8 mouse cellular contexts compared by ENCODE assay signal in the genomic region with DNA sequence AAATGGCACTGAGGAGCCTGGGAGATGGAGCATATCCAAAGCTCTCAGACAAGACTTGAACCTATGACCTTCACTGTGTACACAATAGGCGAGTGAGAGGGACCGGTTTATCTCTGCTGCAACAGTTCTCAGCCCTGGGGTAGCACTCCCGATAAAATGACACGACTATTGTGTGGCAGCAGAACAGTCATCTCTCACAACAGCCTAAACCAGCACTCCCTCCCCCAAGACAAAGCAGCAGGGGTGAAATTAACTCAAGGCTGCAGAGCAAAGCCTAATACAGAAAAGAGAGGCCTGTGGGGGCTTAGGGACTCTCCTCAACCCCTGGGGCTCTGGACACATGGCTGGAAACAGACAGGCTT. TPM values are rescaled to one million over a fixed set of nuclear protein-coding genes. Genes with fewer than 3 reads are reported as not detected.
DNase-seq lines count a peak whose midpoint lies in the region; ATAC-seq and TF ChIP-seq lines count a peak whose summit lies in the region.

No protein-coding gene starts in this region.

- H3K27ac ChIP-seq in bone marrow, adult 2 months (ENCODE audit: control insufficient read depth, insufficient read depth, low read depth, low read length, poor library complexity), result no peak overlapping the region
- H3K27ac ChIP-seq in forebrain, embryonic 10.5 days, result peak overlapping the region; percentile 100
- H3K27ac ChIP-seq in limb, embryonic 13.5 days, result peak overlapping the region; percentile 98

- peak overlapping the region; percentile 0 for H3K4me3 ChIP-seq in bone marrow, adult 2 months (replicated peaks; ENCODE audit: control insufficient read depth, low read depth, low read length)
- peak overlapping the region; percentile 94 for H3K4me3 ChIP-seq in forebrain, embryonic 10.5 days
- H3K4me3 ChIP-seq in limb, embryonic 13.5 days, result peak overlapping the region; percentile 86
- peak overlapping the region; percentile 51 for H3K4me3 ChIP-seq in myocyte

- H3K4me1 ChIP-seq in bone marrow, adult 2 months (ENCODE audit: control insufficient read depth, insufficient read depth, low read length), result peaks cover 3% of the 10 kb centered on the region; the same call in 1 of the 2 replicates
- peaks cover 77% of the 10 kb centered on the region for H3K4me1 ChIP-seq in forebrain, embryonic 10.5 days
- H3K4me1 ChIP-seq in limb, embryonic 13.5 days, result peaks cover 41% of the 10 kb centered on the region

- TF ChIP-seq CTCF in bone marrow, adult 2 months (IDR thresholded peaks at IDR 0.05; ENCODE audit: control insufficient read depth, insufficient read depth, low read length), result no peak

- no peaks in the 10 kb centered on the region for H3K27me3 ChIP-seq in forebrain, embryonic 10.5 days (ENCODE audit: poor library complexity, severe bottlenecking)
- no peaks in the 10 kb centered on the region for H3K27me3 ChIP-seq in limb, embryonic 13.5 days
- no peaks in the 10 kb centered on the region for H3K27me3 ChIP-seq in myocyte (ENCODE audit: control insufficient read depth, insufficient read depth, insufficient read length)

- ATAC-seq in limb, embryonic 13.5 days (ENCODE audit: low FRiP score, low read depth), result no peak

- DNase-seq in layer of hippocampus, postnatal 36 days, result peak; percentile 11 to 24
- no peak for DNase-seq in layer of hippocampus, adult 9-10 months (ENCODE audit: low spot score)
- peak; percentile 58 for DNase-seq in forebrain, embryonic 10.5 days (ENCODE audit: extremely low spot score, low spot score)
- no peak for DNase-seq in urinary bladder, adult 2 months (ENCODE audit: low spot score)
- no peak for DNase-seq in layer of hippocampus, adult 9-11 months

- peak overlapping the region; percentile 80 for H3K4me2 ChIP-seq in limb, embryonic 13.5 days (replicated peaks)
- peak overlapping the region; percentile 94 for H3K4me2 ChIP-seq in myocyte (ENCODE audit: low read depth)

- 14% methylated on average over 4 of the region's 4 CpGs for WGBS in bone marrow, adult 2 months
- WGBS in forebrain, embryonic 10.5 days, result 0% methylated on average over 4 of the region's 4 CpGs
- 2% methylated on average over 4 of the region's 4 CpGs for WGBS in limb, embryonic 13.5 days

- no peaks in the 10 kb centered on the region for H3K9me3 ChIP-seq in forebrain, embryonic 10.5 days
- no peaks in the 10 kb centered on the region for H3K9me3 ChIP-seq in limb, embryonic 13.5 days

- peak overlapping the region; percentile 84 for H3ac ChIP-seq in myocyte (ENCODE audit: control insufficient read depth, insufficient read length)

- no peaks in the 10 kb centered on the region for H3K36me3 ChIP-seq in forebrain, embryonic 10.5 days (replicated peaks)
- H3K36me3 ChIP-seq in limb, embryonic 13.5 days, result no peaks in the 10 kb centered on the region
- H3K36me3 ChIP-seq in myocyte (ENCODE audit: control insufficient read depth, insufficient read depth), result no peaks in the 10 kb centered on the region

- H3K9ac ChIP-seq in limb, embryonic 13.5 days, result peak overlapping the region; percentile 97

- TF ChIP-seq POLR2A in bone marrow, adult 2 months (IDR thresholded peaks at IDR 0.05; ENCODE audit: borderline replicate concordance, control insufficient read depth, low read depth, low read length), result no peak
- TF ChIP-seq POLR2A in myocyte (IDR thresholded peaks at IDR 0.05; ENCODE audit: insufficient read length, low read depth), result no peak

- H3K79me2 ChIP-seq in myocyte (ENCODE audit: control insufficient read depth, insufficient read depth), result peaks cover 56% of the 10 kb centered on the region

TF ChIP-seq in myocyte, 11 proteins besides CTCF, POLR2A, EP300 and RAD21:
- TF ChIP-seq MYOG (IDR thresholded peaks at IDR 0.05; ENCODE audit: control insufficient read depth in 1 of 3, insufficient read depth in 1 of 3, insufficient read length in 2 of 3, low read depth in 2 of 3) (no peak), TCF12 (IDR thresholded peaks at IDR 0.05; ENCODE audit: insufficient read depth, poor library complexity, severe bottlenecking) (no peak), MAX (IDR thresholded peaks at IDR 0.05; ENCODE audit: low read depth) (no peak), E2F4 (IDR thresholded peaks at IDR 0.05; ENCODE audit: insufficient read depth) (no peak), MYOD1 (IDR thresholded peaks at IDR 0.05; ENCODE audit: control insufficient read depth in 1 of 3, insufficient read length in 2 of 3, low read depth in 2 of 3) (no peak), USF1 (IDR thresholded peaks at IDR 0.05; ENCODE audit: low read depth) (no peak)

RNA-seq across cellular contexts. Expression of a gene that starts 1.2 kb away (rescaled TPM):
- total RNA-seq in layer of hippocampus, postnatal 36 days (2021), result 10 to 100 TPM; 51.2 to 52.8 TPM
- polyA plus RNA-seq in bone marrow, adult 2 months (2011; ENCODE audit: insufficient read depth, insufficient read length, low replicate concordance, missing spikeins), result 7.9 and 13.9 TPM in 2 replicates
- polyA plus RNA-seq in forebrain, embryonic 10.5 days (2016; fragmentation: Nextera tagmentation; extraction: Ambion mirVana), result 8.2 and 8.3 TPM in 2 replicates
- 7.2 and 8.1 TPM in 2 replicates for polyA plus RNA-seq in limb, embryonic 13.5 days (2015; fragmentation: Nextera tagmentation; extraction: Ambion mirVana)
- 11.1 TPM for polyA plus RNA-seq in myocyte (2012; fragmentation: generic; extraction: Trizol)
- 9.2 and 17.4 TPM in 2 replicates for polyA plus RNA-seq in urinary bladder, adult 2 months (2012; rRNA removed)

Comparison
In these comparisons a context has a peak if more than half of its experiments do, and no peak if none do; other contexts are left out.
1. DNase-seq: peak in layer of hippocampus, postnatal 36 days (2 of 2) and forebrain, embryonic 10.5 days (single experiment); none in layer of hippocampus, adult 9-10 months (single experiment), urinary bladder, adult 2 months (single experiment) and layer of hippocampus, adult 9-11 months (single experiment).
2. H3K4me3 ChIP-seq: peak in every context shown above with its lines; median percentile 94 in forebrain, embryonic 10.5 days; 86 in limb, embryonic 13.5 days; 51 in myocyte; 0 in bone marrow, adult 2 months.